Mouse (Mus musculus): ENCODE data around the gene Scaper.

GRCm38 (mm10) chr9:55581414-55581813, 356.5 kb downstream of the Scaper start:
- TF ChIP-seq CTCF (IDR thresholded peaks at IDR 0.05; ENCODE audit: borderline replicate concordance, control insufficient read depth, extremely low read depth, insufficient read depth, low read length, poor library complexity) (no peak), POLR2A (IDR thresholded peaks at IDR 0.05; ENCODE audit: control insufficient read depth, extremely low read depth, insufficient read depth, low read length, poor library complexity) (no peak)

Measured in thymus, adult 2 months (tissue).